Comparison of ENCODE assay signal across 8 mouse cellular contexts in the genomic region with DNA sequence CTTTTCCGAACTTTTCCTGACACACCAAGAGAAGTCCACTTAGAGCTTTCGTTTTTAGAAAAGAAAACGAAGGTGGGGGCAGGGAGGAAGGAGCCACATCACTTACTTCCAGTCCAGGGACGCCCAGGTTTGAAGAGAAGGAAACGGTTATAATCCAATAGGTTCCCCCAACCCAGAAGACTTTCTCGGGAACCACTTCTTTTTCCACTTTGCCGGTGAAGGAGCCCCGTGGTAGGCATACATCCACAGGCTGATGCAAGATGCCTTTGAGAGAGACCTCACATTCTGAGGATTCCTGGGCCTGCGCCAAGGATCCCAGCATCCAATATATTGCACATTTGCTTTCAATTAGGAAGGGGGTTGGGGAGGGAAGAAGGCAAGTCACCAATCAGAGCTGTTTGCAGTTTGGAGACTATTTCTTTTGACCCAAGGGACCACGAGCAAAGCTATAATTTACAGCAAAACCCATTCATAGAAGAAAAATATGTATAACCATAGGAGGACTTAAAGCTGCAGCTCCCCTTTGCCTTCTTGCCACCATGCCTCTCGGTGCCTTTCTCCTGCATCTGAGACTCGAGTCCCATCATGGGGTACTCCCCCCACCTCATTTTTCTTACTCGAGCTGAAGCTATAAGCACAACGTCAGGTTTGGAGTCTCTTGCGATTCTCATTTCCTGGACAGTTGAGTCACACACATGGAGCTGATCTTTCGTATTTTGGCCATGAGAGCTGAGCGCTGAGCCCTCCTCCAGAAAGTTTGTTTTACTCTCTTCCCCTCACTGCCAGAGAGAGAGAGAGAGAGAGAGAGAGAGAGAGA. TPM values are rescaled to one million over a fixed set of nuclear protein-coding genes. Genes with fewer than 3 reads are reported as not detected.
A peak's percentile ranks its signal among the peaks of the same experiment; 100 is the strongest.
DNase-seq lines count a peak whose midpoint lies in the region; ATAC-seq lines count a peak whose summit lies in the region.

A gene (minus strand): TSS at position 247 of the 817 bp plus-strand sequence.

- no peak within 1 kb of the TSS for H3K9ac ChIP-seq in midbrain, embryonic 11.5 days (ENCODE audit: low read length)
- no peak within 1 kb of the TSS for H3K9ac ChIP-seq in midbrain, embryonic 13.5 days (replicated peaks)

- WGBS in midbrain, embryonic 11.5 days = 73% methylated on average over 17 of the region's 17 CpGs
- 82% methylated on average over 17 of the region's 17 CpGs for WGBS in midbrain, embryonic 13.5 days
- 30% methylated on average over 17 of the region's 17 CpGs for WGBS in embryonic facial prominence, embryonic 10.5 days
- 65% methylated on average over 17 of the region's 17 CpGs for WGBS in heart, embryonic 10.5 days

- ATAC-seq in midbrain, embryonic 11.5 days (ENCODE audit: low FRiP score) = no peak
- ATAC-seq in midbrain, embryonic 13.5 days = no peak

- H3K4me1 ChIP-seq in midbrain, embryonic 11.5 days (ENCODE audit: control insufficient read depth, insufficient read depth, low read length) = no peaks in the 10 kb centered on the region
- H3K4me1 ChIP-seq in midbrain, embryonic 13.5 days (replicated peaks) = no peaks in the 10 kb centered on the region
- H3K4me1 ChIP-seq in embryonic facial prominence, embryonic 10.5 days = peaks cover 30% of the 10 kb centered on the region
- H3K4me1 ChIP-seq in heart, embryonic 10.5 days = 0 out of 2 replicates have a peak, but pooled peaks cover 8% of the 10 kb centered on the region

- no peaks in the 10 kb centered on the region for H3K36me3 ChIP-seq in midbrain, embryonic 11.5 days (ENCODE audit: control insufficient read depth, insufficient read depth, low read length)
- no peaks in the 10 kb centered on the region for H3K36me3 ChIP-seq in midbrain, embryonic 13.5 days
- peaks cover 3% of the 10 kb centered on the region; the same call in 1 of the 2 replicates for H3K36me3 ChIP-seq in embryonic facial prominence, embryonic 10.5 days (replicated peaks)
- H3K36me3 ChIP-seq in heart, embryonic 10.5 days = no peaks in the 10 kb centered on the region

- no peak within 1 kb of the TSS for H3K27ac ChIP-seq in midbrain, embryonic 11.5 days (ENCODE audit: low read depth, low read length)
- no peak within 1 kb of the TSS for H3K27ac ChIP-seq in midbrain, embryonic 13.5 days
- peak within 1 kb of the TSS; percentile 92 for H3K27ac ChIP-seq in embryonic facial prominence, embryonic 10.5 days (replicated peaks)
- peak within 1 kb of the TSS; percentile 59 for H3K27ac ChIP-seq in heart, embryonic 10.5 days

- H3K4me3 ChIP-seq in midbrain, embryonic 11.5 days (ENCODE audit: low read depth, low read length) = no peak within 1 kb of the TSS
- H3K4me3 ChIP-seq in midbrain, embryonic 13.5 days (replicated peaks) = no peak within 1 kb of the TSS
- peak within 1 kb of the TSS; percentile 64 for H3K4me3 ChIP-seq in embryonic facial prominence, embryonic 10.5 days
- peak within 1 kb of the TSS; percentile 41 for H3K4me3 ChIP-seq in heart, embryonic 10.5 days

- no peaks in the 10 kb centered on the region for H3K9me3 ChIP-seq in midbrain, embryonic 11.5 days (ENCODE audit: control insufficient read depth, low read length)
- no peaks in the 10 kb centered on the region for H3K9me3 ChIP-seq in midbrain, embryonic 13.5 days
- H3K9me3 ChIP-seq in embryonic facial prominence, embryonic 10.5 days = no peaks in the 10 kb centered on the region
- no peaks in the 10 kb centered on the region for H3K9me3 ChIP-seq in heart, embryonic 10.5 days

- H3K4me2 ChIP-seq in midbrain, embryonic 11.5 days = no peak within 1 kb of the TSS
- H3K4me2 ChIP-seq in midbrain, embryonic 13.5 days (replicated peaks) = no peak within 1 kb of the TSS

- no peaks in the 10 kb centered on the region for H3K27me3 ChIP-seq in midbrain, embryonic 11.5 days (ENCODE audit: control insufficient read depth, insufficient read depth, low read length)
- H3K27me3 ChIP-seq in midbrain, embryonic 13.5 days = no peaks in the 10 kb centered on the region
- H3K27me3 ChIP-seq in embryonic facial prominence, embryonic 10.5 days (replicated peaks; ENCODE audit: low read depth, poor library complexity, severe bottlenecking) = no peaks in the 10 kb centered on the region
- no peaks in the 10 kb centered on the region for H3K27me3 ChIP-seq in heart, embryonic 10.5 days (ENCODE audit: insufficient read depth, poor library complexity, severe bottlenecking)

- no peak for DNase-seq in midbrain, embryonic 11.5 days (ENCODE audit: low spot score, missing footprints)
- DNase-seq in embryonic facial prominence, embryonic 10.5 days (ENCODE audit: low spot score) = peak; percentile 81
- DNase-seq in heart, embryonic 10.5 days (ENCODE audit: low spot score) = no peak
- peak; percentile 29 for DNase-seq in kidney, adult 9 months
- peak; percentile 69 for DNase-seq in lung, postnatal 36 days
- DNase-seq in urinary bladder, postnatal 14 days (ENCODE audit: low spot score) = peak; percentile 76
- DNase-seq in spleen, postnatal 4 days (ENCODE audit: low spot score in 2 of 2) = no peak

RNA-seq across cellular contexts. Expression of the gene that starts here (rescaled TPM):
- polyA plus RNA-seq in midbrain, embryonic 11.5 days (2014; fragmentation: Nextera tagmentation; extraction: Ambion mirVana) = 21.6 and 23.1 TPM in 2 replicates
- polyA plus RNA-seq in midbrain, embryonic 13.5 days (2015; fragmentation: Nextera tagmentation; extraction: Ambion mirVana) = 7.4 and 8.4 TPM in 2 replicates
- 62.9 and 69.6 TPM in 2 replicates for polyA plus RNA-seq in embryonic facial prominence, embryonic 10.5 days (2016; fragmentation: Nextera tagmentation; extraction: Ambion mirVana)
- polyA plus RNA-seq in heart, embryonic 10.5 days (2016; fragmentation: Nextera tagmentation; extraction: Ambion mirVana) = 6.7 and 21.0 TPM in 2 replicates

Comparison
In these comparisons a context has a peak if more than half of its experiments do, and no peak if none do; other contexts are left out.
1. DNase-seq: peak in embryonic facial prominence, embryonic 10.5 days (single experiment), kidney, adult 9 months (single experiment), lung, postnatal 36 days (single experiment) and urinary bladder, postnatal 14 days (single experiment); none in midbrain, embryonic 11.5 days (single experiment), heart, embryonic 10.5 days (single experiment) and spleen, postnatal 4 days (0 of 2).
2. H3K27ac ChIP-seq: peak in embryonic facial prominence, embryonic 10.5 days (single experiment) and heart, embryonic 10.5 days (single experiment); none in midbrain, embryonic 11.5 days (single experiment) and midbrain, embryonic 13.5 days (single experiment).
3. H3K4me3 ChIP-seq: peak in embryonic facial prominence, embryonic 10.5 days (single experiment) and heart, embryonic 10.5 days (single experiment); none in midbrain, embryonic 11.5 days (single experiment) and midbrain, embryonic 13.5 days (single experiment).